Mouse (Mus musculus): Measurements from ENCODE around the gene Mtg2. TPM values are rescaled to one million over a fixed set of nuclear protein-coding genes. Genes with fewer than 3 reads are reported as not detected.

Mtg2 gene
- total RNA-seq, 2 experiments from 2014 or later: 16.1 to 17.8 TPM

DNA sequence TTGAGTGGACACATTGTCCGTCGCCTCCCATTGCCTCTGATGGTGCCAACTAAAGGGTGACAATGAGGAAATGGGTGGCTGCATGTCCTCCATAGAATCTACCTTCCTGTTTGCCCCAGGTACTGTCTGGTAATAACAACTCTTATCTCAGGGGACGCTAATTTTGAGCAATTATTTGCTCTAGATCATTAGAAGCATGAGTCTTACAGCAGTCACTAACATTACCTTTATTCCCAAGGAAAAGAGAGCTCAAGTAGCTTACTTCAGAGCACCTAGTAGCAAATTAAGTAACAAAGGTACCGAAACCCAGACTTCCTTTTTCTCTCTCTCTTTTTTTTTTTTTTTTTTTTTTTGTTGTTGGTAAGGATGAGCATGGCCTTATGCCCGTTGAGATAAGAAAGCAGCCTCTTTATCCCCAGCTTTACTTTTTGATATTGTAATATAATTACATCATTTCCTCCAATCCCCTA, 49.9 kb downstream of the Mtg2 start:
- intact Hi-C loops (cut with DNase I): no loop called here

DNA sequence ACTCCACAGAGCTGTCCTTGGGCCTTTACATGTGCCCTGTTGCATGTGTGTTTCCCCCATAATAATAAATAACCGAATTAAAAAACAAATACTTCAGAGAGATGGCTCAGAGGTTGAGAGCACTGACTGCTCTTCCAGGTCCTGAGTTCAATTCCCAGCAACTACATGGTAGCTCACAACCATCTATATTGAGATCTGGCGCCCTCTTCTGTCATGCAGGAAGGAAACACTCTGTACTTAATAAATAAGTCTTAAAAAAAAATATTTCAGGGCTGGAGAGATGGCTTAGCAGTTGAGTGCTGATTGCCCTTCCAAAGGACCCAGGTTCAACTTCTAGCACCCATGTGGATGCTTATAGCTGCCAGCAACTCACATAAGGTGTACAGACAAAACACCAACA, 53.8 kb downstream of the Mtg2 start:
- no peak for DNase-seq (ENCODE audit: low spot score in 2 of 2)

More for the DNA sequence above, 49.9 kb downstream of the Mtg2 start:
- no peak for DNase-seq (ENCODE audit: low spot score in 2 of 2)

DNA sequence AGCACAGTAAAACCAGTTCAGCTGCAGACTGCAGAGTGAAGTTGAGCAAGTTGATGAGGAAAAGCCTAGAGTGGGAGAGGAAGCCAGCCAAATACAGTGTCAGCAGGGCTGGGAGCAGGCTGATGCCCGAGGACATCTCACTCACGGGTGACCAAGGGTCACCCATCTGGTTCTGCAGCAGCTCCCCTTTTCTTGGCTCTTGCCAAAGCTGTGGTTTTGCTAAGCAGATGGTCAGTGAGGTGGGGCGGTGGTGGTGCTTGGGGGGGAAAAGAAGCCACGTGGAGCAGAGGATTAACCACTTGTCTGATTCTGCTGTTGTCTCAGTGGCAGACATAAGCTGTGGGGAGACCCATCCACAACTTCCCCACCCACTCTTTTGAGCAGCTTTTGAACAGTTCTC, 55.8 kb downstream of the Mtg2 start:
- DNase-seq (ENCODE audit: low spot score in 2 of 2): no peak
- intact Hi-C loops (cut with DNase I): no loop called here

More for the DNA sequence above, 53.8 kb downstream of the Mtg2 start:
- intact Hi-C loops (cut with DNase I): no loop called here

DNA sequence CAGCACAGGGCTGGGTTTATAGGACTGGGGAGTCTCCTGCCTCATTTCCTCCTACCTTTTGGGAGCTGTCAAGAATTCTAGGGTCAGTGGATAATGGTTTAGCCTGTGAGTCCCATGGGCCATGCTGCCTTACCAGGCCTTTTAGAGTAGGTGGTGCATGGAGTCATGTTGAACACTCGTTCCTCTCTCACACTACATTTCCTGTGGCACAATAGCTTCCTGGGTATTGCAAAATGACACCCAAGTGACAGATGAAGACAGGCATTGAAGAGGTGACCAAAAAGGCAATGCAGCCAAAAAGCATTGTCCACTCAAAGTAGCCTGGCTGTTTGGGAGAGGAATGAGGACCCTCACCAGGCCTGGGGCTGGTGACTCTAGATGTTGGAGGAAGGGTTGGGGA, 57.3 kb downstream of the Mtg2 start:
- intact Hi-C loops (cut with DNase I): no loop called here
- no peak for DNase-seq (ENCODE audit: low spot score in 2 of 2)

DNA sequence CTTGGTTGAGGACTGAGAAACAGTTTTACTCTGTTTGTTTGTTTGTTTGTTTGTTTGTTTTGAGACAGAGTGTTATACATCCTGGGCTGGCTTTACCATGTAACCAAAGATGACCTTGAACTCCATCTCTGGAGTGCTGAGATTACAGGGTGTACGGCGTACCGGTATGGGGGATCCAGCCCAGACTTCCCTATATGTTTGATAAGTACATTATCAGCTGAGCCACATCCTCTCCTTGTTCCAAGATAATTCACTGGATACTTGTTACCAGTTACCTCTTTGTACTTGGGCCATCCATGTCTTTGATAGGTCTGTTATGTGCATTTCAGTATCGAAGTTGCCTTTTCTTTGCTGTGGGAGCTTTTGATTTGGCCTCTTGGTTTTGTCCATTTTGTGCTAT, 62.8 kb downstream of the Mtg2 start:
- no peak for DNase-seq (ENCODE audit: low spot score in 2 of 2)
- intact Hi-C loops (cut with DNase I): no loop called here

DNA sequence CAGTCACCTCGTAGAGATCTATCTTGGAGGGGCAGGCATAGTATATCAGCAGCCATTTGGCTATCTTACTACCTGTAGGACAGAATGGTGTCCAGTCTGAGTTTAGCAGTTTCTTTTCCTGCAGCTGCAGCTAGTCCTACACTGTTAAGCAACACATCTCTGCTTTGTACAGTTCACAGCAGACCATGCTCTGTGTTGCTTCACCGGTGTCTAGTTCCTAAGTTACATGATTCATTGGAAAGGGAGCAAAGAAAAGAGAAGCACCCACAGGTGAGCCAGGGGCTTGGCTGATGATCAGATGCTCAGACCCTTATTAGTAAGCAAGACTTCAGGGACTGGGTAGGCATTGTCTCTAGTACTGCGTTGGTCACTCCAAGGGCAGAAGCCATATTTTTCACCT, 63.5 kb downstream of the Mtg2 start:
- no peak for DNase-seq (ENCODE audit: low spot score in 2 of 2)
- intact Hi-C loops (cut with DNase I): no loop called here

DNA sequence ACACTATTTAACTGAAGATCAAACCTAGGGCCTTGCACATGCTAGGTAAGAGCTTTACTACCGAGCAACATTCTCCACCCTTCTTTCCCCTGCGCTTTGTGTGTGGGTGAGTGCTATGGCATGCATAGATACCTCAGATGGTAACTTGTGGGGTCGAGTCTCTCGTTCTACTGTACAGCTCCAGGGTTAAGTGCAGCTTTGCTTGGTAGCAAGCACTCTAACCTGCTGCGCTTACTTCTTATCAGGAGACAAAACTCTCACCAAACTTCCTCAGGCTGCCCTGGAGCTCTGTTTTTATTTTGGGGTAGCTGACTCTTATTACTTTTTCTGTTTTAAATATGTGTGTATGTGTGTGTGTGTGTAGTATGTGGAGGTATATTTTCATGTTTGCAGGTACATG, 65.0 kb downstream of the Mtg2 start:
- intact Hi-C loops (cut with DNase I): no loop called here
- no peak for DNase-seq (ENCODE audit: low spot score in 2 of 2)

Other genes with a start within 250 kb of the Mtg2 start
- gene Taf4, start 93.9 kb upstream of the Mtg2 start, total RNA-seq (2021): 10 to 100 TPM; 15.2 to 17.4 TPM
- gene Lsm14b, start 45.6 kb upstream of the Mtg2 start, total RNA-seq (2021): 100 to 1,000 TPM; 129 to 133 TPM
- gene Psma7, start 28.2 kb upstream of the Mtg2 start, total RNA-seq (2021): 100 to 1,000 TPM; 190 to 195 TPM
- 10 to 100 TPM; 33.8 to 35.0 TPM for gene Ss18l1, start 28.1 kb upstream of the Mtg2 start, total RNA-seq (2021)
- gene Hrh3, start 33.9 kb downstream of the Mtg2 start, total RNA-seq (2021): 10 to 100 TPM; 65.4 to 73.5 TPM
- gene Osbpl2, start 48.7 kb downstream of the Mtg2 start, total RNA-seq (2021): 10 to 100 TPM; 51.4 to 52.8 TPM
- gene Adrm1, start 100.9 kb downstream of the Mtg2 start, total RNA-seq (2021): 100 to 1,000 TPM; 104 to 109 TPM
- 1 to 10 TPM; 8.0 to 9.7 TPM for gene Lama5, start 155.3 kb downstream of the Mtg2 start, total RNA-seq (2021)
- 100 to 1,000 TPM; 565 to 568 TPM for gene Rps21, start 186.8 kb downstream of the Mtg2 start, total RNA-seq (2021)
- gene Cables2, start 202.9 kb downstream of the Mtg2 start, total RNA-seq (2021): 10 to 100 TPM; 30.4 to 34.6 TPM
- gene Rbbp8nl, start 219.3 kb downstream of the Mtg2 start, total RNA-seq (2021): not detected

Data from left cerebral cortex, postnatal 14 days (tissue).